Mouse (Mus musculus) mouse trophoblast stem cell (cell line): ENCODE results near the gene Cnot4.

Source experiments
- in situ Hi-C, 2 experiments: fragments of 300-500 bp; cut with MseI, MboI; formaldehyde crosslinking; loops; 2 replicates in 1 of 2; 3 replicates in 1 of 2; pipeline ENCODE4 v1.15.1; 2025

Gene Cnot4

DNA sequence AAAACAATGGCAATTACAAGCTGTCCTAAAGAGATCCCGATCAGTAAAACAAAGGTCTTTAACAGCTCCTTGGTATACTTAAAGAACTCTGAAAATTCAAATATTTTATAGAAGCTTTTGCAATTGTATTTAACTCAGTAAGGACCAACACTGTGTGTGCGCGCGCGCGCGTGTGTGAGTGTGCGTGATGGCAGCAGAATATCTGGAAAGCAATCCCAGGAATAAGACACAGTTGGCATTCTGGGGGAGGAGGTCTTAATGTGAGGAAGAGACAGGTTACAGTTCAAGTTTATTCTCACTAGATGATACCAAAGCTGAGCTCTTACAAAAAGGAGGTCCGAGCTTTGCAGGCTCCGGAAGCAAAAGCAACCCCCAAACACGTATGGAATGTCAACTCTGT, 100.2 kb downstream of the Cnot4 start:
- in situ Hi-C loops: no loop called here

DNA sequence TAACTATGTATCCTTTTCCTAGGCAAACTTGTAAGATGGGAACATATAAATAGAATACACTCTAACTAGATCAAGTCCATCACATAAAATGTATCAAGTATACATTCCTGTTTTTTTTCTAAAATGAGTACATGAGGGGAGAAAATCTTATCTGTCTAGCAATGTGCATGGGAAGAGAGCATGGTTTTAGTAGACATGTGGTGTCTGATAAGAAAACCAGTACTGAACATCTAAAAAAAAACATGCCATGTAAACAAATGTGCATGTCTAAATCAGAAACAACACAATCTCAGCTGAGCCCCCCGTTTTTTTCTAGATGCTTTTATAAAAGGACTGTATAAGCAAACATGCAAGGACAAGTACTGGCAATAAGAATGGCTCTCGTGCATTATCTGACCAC, 100.8 kb downstream of the Cnot4 start:
- in situ Hi-C loops: no loop called here

DNA sequence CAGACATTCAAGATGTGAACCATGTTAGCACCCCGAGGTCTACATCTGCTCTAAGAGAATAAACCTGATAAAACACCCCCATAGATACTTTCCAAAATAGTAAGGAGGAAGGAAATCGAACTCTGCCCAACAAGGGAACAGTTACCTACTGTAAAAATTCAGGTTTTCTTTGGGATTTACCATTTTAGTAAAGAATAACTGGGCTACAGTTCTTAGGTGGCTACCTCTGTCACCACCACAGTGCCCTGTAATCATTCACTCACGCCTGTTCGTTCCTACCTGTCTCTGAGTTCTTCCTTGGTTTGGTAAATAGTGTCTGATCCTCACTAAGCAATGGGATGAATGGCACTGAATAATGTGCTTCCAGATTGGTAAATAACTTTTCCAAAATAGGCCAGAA, 102.7 kb downstream of the Cnot4 start:
- in situ Hi-C loops: no loop called here

DNA sequence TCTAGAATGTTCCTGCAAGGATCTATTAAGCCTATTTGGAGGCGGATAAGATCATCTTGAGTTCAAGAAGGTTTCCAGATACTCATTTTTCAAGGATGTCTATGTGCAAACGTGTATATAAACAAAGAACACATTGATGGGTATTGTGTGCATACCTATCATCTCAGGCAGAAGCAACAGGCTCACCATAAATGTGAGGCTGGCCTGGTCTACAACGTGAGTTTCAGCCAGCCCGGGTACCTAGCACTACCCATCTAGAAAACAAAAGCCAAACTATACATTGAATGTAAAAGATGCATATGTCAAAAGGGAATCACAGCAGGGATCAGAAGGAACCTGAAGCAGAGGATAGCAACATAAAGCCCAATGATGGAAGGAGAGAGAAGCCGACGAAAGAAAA, 103.3 kb downstream of the Cnot4 start:
- in situ Hi-C loops: no loop called here

DNA sequence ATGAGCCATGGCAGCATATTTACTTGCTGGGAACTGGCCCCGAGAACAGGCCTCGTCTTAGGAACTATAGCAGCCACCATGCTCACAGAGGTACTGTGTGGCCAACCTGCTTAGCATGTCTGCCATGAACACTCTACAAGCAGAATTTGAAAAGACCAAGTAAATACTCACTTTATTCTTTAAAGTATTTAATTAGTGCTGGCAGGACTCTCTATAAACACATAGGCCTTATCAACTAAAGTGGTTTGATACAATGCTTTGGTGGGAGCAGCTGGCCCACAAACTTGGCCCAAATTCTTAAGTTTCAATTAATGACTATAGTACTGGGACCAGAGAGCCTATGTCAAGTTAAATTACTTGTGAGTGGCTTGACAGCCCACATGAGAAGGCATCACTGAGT, 105.5 kb downstream of the Cnot4 start:
- in situ Hi-C loops: no loop called here

DNA sequence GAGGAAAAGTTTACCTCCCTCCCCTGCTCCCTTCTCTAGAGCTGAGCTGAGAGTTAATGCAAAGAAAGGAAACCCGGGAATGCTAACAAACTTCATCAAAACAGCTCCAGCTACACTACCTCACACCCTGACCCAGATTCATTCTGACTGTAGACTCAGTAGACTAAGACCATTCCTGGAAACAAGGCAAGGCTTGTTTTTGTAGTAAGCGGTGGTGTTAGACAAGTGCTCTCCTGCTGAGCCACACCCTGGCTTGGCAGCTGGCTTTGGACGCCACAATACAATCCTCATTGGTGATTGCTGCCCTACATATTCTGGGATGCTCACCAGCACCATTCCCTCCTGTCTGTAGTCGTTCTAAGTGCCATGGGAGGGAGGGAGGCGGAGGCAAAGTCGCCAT, 106.3 kb downstream of the Cnot4 start:
- in situ Hi-C loops: no loop called here

DNA sequence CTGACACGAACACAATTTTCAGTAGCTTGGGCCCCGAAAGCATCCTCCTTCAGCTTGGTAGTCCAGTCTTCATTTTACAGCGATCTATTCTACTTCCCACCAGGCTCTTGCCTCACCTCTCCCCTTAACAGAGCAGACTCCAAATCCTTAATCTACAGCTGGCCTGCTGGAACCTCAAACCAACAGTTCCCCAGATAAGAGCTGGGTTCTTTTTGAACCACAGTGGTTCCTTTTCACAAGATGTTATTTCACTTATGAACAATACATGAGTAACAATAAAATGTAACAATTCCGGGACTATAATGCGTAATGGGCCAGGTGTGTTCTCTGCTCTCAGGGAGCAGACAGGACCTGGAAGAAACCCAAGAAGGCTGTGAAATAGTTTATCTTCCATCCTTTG, 116.9 kb downstream of the Cnot4 start:
- in situ Hi-C loops: no loop called here

DNA sequence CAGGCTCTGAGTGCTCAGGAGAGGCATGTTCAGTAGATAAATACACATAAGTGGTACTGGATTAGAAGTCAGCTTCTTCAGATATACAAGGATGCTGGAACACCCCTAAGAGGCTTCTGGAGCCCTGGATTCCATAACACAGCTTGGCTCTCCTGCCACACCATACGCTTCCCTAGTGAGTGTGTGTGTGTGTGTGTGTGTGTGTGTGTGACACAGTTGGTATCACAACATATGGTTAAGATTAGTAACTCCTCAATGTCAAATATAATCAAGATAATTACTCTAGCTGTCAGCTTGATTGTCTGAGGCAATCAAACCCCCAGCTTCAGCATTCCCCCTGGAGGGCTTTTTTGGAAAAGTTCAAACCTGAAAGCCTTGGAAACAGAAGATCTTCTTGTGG, 121.6 kb downstream of the Cnot4 start:
- in situ Hi-C loops: no loop called here

DNA sequence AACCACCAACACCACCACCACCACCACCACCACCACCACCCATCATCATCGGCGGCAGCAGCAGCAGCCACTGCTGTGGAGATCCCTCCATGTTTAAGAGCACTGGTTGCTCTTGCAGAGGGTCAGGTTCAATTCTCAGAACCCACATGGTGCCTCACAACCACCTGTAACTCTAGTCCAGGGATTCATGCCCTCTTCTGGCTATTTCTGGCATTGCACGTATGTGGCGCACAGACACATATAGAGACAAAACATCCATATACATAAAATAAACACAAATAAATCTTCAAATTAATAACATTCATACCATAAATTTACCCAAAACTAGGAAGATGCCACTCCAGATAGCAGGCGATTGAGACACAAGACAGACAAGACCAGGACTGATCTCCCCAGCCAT, 122.8 kb downstream of the Cnot4 start:
- in situ Hi-C loops: no loop called here

DNA sequence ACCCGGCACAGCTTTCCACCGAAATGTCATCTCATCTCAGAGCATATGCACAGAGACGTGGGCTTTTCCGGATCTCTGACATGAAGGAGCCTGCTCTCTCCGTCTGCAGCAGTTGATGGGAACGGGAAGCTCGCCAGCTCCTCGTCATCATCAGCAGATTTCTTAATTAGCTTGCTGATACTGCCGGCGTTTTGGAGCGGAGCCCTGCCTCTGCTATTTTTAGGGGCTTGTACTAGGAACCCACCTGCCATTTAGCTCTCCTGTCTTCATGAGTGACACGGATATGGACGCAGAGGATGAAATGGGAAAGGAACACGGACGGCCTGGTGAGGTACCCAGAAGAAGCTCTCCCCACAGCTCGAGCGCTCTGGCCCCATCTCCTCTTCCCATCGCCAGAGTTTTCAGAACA, 131.3 kb downstream of the Cnot4 start:
- in situ Hi-C loops: no loop called here

DNA sequence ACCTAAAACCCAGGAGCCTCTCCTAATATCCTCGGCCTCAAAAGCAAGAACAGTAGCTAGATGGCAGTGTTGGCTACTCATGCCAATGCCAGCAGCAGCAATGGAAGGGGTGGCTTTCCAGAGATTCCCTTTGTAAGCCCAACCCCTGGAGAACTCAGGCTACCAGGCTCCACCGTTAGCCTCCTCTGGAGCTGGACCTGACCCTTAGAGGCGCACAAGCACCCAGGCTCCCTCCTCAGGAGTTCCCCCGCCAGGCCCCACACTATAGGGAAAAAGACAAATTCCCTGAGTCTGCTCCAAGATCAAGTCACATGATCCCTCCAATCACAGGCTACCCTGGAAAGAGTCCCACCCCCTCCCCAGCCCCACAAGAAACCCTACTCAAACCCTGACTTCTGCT, 134.4 kb downstream of the Cnot4 start:
- in situ Hi-C loops: loop anchor here (5.0 kb wide), 1 partner anchor 62 kb away; no protein-coding TSS in a partner anchor

DNA sequence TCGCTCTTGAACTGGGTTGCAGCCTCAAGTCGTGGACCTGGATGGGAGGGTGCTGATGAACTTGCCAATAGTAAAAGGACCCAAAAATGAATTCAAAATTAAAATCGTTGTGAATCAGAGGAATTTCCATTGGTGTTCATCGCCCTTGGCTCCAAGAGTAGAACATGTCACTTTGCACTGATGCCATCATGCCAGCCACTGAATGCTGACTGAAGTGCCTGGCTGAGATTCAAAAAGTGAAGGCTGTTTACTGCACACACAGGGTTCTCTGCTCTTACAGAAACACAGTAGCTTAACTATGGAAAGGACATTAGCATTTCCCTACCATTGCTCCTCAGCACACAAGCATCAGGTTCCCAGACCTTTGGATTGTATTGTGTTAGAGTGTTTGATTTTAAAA, 137.0 kb downstream of the Cnot4 start:
- in situ Hi-C loops: loop anchor here (5.0 kb wide), 1 partner anchor 59 kb away; no protein-coding TSS in a partner anchor

DNA sequence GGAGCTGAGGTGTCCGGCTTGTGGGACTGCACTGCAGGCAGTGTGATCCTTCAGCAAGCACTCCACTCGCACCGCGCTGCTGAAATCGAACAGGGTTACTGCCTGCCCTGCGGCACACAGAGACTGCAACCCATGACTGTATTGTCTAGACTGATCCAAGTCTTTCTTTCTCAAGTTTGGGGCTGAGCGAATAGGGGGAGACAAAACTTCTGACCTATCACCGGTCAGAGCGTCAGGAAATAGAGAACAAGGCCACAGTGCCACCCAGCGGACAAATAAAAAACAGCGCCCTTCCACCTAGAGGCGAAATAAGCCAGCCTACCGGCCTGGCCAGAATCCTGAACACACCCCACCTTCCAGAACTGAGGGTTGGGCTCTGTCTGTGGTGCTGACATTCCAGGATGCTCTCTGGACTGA, 138.3 kb downstream of the Cnot4 start:
- in situ Hi-C loops: loop anchor here (5.0 kb wide), 1 partner anchor 58 kb away; no protein-coding TSS in a partner anchor

DNA sequence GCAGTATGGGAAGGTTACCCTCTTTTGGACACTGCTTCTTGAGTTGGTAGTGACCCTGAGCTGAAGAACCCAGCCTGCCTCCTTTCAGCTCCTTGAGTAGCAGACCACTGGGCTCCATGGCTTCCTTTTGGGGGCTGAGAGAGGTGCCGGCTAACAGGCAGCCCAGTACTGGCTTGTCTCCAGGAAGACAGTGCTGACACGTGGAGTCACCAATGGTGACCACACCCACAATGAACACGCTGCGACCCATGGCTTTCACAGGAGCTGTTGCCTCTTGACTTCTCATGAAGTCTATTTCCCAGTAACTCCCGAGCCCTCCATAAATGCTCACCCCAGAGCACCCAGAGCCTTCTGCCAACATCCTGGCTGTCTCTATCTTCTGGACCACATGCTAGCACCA, 138.8 kb downstream of the Cnot4 start:
- in situ Hi-C loops: loop anchor here (5.0 kb wide), 1 partner anchor 57 kb away; no protein-coding TSS in a partner anchor

DNA sequence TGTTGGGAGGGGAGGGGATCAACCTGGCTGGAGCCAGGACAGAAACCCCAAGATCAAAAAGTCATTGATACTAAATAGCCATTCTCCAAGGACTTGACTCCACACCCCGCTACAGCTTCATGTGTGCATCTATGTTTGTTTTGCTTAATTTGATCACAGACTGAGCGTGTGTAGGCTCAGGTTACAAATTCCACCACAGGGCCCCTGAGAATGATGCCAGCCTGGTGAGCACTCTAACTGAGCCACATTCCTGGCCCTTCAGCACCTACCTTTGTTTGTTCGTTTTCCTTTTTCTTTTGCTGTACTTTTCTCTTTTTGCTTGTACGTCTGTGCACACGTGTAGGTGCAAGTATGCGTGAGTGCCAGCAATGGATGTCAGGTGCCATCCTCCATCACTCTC, 144.3 kb downstream of the Cnot4 start:
- in situ Hi-C loops: no loop called here

DNA sequence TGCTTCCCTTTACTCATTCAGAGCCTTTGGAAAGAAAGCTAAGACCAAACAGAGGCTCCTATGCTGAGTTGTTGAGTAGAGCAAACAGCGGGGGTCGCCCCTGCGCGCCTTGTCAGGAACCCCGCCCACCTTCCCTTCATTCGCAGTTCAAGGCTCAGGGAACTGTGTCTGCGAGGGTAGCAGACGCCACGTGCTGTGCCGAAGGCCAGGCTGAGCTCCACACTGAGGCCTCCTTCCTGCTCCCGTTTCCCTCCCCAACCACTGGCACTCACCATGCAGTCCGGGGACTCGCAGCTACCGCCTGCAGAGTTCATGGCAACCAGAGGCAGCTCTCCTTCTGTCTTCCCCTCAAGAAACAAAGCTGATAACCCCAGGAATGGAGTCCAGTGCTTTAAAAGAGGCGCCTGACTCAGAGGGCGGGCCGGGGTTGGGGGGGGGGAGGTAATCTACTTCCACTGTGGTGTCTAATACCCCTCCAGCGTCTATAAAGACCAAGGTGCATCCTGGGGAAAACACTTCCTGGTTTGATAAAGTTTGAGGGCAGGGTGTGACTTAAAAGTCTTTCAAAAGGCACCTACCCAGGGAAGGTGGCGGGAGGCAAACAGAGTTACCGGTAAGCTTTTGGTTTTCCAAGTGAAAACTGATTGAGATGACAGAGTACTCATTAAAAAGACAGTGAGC, 145.3 kb downstream of the Cnot4 start, which contains the start of gene Slc23a4:
Gene Slc23a4 (minus strand): TSS at position 324 of the 681 bp plus-strand sequence.
- in situ Hi-C loops: no loop called here

DNA sequence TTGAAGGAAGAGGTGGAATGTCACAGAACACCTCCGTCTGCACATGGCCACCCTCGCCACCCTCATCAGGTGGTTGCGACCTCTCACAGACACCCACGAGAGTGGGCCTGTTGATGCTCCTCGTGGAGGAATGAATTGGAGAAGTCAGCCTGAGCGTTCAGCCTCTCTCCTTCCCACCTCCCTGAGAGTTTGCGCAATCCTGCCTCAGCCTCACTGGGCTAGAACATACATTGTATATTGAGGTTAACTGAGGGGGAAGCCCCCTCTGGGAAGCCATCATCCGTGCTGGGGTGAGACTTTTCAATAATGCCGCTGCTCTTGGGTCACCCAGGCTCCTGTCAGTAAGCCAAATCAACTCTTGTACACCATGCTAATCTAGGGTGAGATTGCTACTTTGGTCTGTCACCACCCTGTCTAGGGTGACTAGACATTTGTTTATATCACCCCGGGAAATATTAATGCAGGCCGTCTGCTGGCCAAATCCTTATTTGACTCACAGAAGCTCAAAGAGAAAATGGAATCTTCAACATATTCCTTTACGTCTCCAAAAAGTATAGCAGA, 146.4 kb downstream of the Cnot4 start:
- in situ Hi-C loops: no loop called here

DNA sequence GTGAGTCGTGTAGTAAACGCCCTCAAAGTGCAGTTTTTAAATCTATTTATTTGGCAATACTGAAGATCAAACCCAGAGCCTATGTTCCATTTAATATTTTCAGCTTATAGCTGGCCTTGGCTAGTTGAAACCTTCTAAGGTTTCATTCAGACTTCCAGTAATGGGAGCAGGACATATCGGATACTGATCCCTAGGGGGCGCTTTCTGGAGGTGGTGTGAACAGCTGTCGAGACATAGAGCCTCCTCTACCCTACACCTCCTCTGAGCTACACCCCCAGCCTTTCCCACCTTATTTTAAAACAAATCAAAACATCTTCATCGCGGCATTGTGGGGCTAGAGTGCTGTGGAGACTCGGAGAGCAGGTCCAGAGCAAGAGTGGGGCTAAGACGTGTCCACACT, 152.9 kb downstream of the Cnot4 start:
- in situ Hi-C loops: no loop called here

DNA sequence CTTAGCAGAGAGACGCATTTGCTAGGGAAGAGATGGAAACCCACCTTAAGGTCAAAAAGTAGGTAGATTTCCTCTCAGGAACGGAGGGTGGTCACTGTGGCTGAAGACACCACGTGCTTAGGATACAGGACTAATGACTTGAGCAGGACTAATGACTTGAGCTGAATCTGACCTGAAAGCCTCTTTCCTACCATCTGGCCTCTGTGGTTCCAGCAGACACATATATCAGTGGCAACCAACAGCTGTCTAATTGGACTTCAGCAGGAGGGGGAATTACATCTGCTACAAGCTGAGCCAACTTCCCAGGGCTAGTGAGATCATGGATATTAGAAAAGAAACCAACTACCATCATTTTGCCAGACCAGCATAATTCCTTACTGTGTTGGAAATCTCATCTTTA, 154.2 kb downstream of the Cnot4 start:
- in situ Hi-C loops: no loop called here
